Mouse (Mus musculus) forebrain, embryonic 13.5 days (tissue): ENCODE results near the gene Runx2. TPM values are rescaled to one million over a fixed set of nuclear protein-coding genes. Genes with fewer than 3 reads are reported as not detected.

Experiments used
- ATAC-seq: fragments of 200-750 bp; cut with Nextera tagmentation; 2 replicates; pipeline ENCODE4 v1.8.0; 2017
- H3K27ac ChIP-seq: fragments of 300-500 bp; sonication (generic); 2 replicates; pipeline ENCODE4 v1.5.1; 2015; ENCODE audit warnings: inconsistent platforms, mild to moderate bottlenecking, moderate library complexity
- H3K27me3 ChIP-seq: fragments of 300-500 bp; sonication (generic); 2 replicates; pipeline ENCODE4 v1.6.1; 2015; ENCODE audit warnings: mild to moderate bottlenecking, inconsistent platforms
- H3K36me3 ChIP-seq: fragments of 300-500 bp; sonication (generic); 2 replicates; pipeline ENCODE4 v1.6.1; 2015; ENCODE audit warnings: mild to moderate bottlenecking, inconsistent platforms; ENCODE audit not compliant: poor library complexity, severe bottlenecking
- H3K4me1 ChIP-seq: fragments of 300-500 bp; sonication (generic); 2 replicates; pipeline ENCODE4 v1.6.1; 2015; ENCODE audit warnings: inconsistent platforms
- H3K4me2 ChIP-seq: fragments of 300-500 bp; sonication (generic); 2 replicates; pipeline ENCODE4 v1.6.1; 2015; ENCODE audit warnings: inconsistent platforms, mild to moderate bottlenecking, moderate library complexity
- H3K4me3 ChIP-seq: fragments of 300-500 bp; sonication (generic); 2 replicates; pipeline ENCODE4 v1.5.1; 2015; ENCODE audit warnings: mild to moderate bottlenecking, inconsistent platforms
- H3K9ac ChIP-seq: fragments of 300-500 bp; sonication (generic); 2 replicates; pipeline ENCODE4 v1.6.1; 2015; ENCODE audit warnings: mild to moderate bottlenecking, inconsistent platforms
- H3K9me3 ChIP-seq: fragments of 300-500 bp; sonication (generic); replicated peaks from 2 replicates; pipeline ENCODE4 v1.6.1; 2016; ENCODE audit warnings: inconsistent platforms
- WGBS: fragments of 180-500 bp; shearing (Covaris S2); methylation state at CpG from one replicate; pipeline ENCODE4 v1.1.7; 2015; 5-methylcytosine and 5-hydroxymethylcytosine counted together
- polyA plus RNA-seq: library from polyadenylated mRNA; unstranded; fragments of >200 nt; fragmentation: Nextera tagmentation; extraction: Ambion mirVana; gene quantifications from 2 replicates; pipeline ENCODE4 v1.2.1, GENCODE M21; 2015

The Runx2 gene
- polyA plus RNA-seq, 1 experiment from 2014 or later = 0.18 TPM

GRCm38 (mm10) chr17:44649056-44649455, 165.5 kb downstream of the Runx2 start:
- H3K36me3 ChIP-seq = no peaks in the 10 kb centered on the region
- no peak for ATAC-seq
- H3K27me3 ChIP-seq = peaks cover 3% of the 10 kb centered on the region; the same call in 1 of the 2 replicates
- no peak overlapping the region for H3K27ac ChIP-seq
- H3K9me3 ChIP-seq = no peaks in the 10 kb centered on the region
- H3K4me1 ChIP-seq = peaks cover 3% of the 10 kb centered on the region; the same call in 1 of the 2 replicates
- WGBS = 25% methylated on average over 8 of the region's 8 CpGs
- no peak overlapping the region for H3K4me3 ChIP-seq
- no peak overlapping the region for H3K9ac ChIP-seq
- H3K4me2 ChIP-seq = no peak overlapping the region

DNA sequence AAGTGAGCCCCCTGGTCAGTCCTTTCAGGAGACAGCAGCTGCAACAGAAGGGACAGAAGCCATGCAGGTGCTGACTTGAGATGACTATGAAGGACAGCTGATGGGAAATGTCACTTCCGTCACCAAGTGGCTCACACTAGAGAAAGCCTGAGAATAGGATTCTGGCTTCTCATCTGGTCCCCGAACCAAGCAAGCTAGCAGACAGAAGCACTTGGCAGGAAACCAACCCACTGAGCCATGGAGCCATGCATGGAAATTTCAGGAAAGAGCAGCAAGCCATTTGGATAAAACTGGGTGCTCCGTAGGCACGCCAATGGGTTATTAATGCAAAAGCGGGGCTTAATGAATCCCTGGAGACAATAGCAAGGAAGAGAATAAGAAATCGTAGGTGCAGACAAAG, 166.7 kb downstream of the Runx2 start:
- Histone ChIP-seq H3K4me2 (no peak overlapping the region), H3K4me1 (peaks cover 3% of the 10 kb centered on the region; the same call in 1 of the 2 replicates), H3K9ac (no peak overlapping the region), H3K27me3 (peaks cover 3% of the 10 kb centered on the region; the same call in 1 of the 2 replicates), H3K27ac (no peak overlapping the region), H3K36me3 (no peaks in the 10 kb centered on the region), H3K9me3 (no peaks in the 10 kb centered on the region), H3K4me3 (no peak overlapping the region)
- WGBS = 82% methylated on average over 6 of the region's 6 CpGs
- ATAC-seq = no peak

DNA sequence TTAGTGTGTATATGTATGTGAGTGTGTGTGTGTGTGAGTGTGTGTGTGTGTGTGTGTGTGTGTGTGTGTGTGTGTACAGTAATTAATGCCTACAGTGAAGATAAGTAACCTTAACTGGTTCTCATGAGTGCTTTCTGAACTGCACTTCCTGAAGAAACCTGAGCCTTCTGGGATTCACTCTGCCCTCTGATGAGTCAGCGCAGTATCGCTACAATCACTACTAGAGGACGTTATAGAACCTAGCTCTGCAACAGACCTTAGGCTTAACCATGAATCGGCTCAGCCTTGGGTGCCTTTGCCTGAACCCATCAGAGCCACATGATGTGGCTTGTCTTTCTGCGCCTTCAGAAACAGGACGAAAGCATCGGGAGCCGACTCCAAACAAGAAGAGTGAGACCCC, 169.5 kb downstream of the Runx2 start:
- H3K4me1 ChIP-seq = peaks cover 3% of the 10 kb centered on the region; the same call in 1 of the 2 replicates
- no peaks in the 10 kb centered on the region; the same call in 1 of the 2 replicates for H3K27me3 ChIP-seq
- H3K9me3 ChIP-seq = no peaks in the 10 kb centered on the region
- no peak overlapping the region for H3K4me3 ChIP-seq
- H3K36me3 ChIP-seq = no peaks in the 10 kb centered on the region
- no peak overlapping the region for H3K27ac ChIP-seq
- ATAC-seq = no peak
- no peak overlapping the region for H3K4me2 ChIP-seq
- 93% methylated on average over 8 of the region's 8 CpGs for WGBS
- H3K9ac ChIP-seq = no peak overlapping the region

- Histone ChIP-seq H3K27ac (no peak overlapping the region), H3K9ac (no peak overlapping the region), H3K4me2 (no peak overlapping the region), H3K9me3 (no peaks in the 10 kb centered on the region), H3K27me3 (no peaks in the 10 kb centered on the region; the same call in 1 of the 2 replicates), H3K4me3 (no peak overlapping the region), H3K36me3 (no peaks in the 10 kb centered on the region), H3K4me1 (peaks cover 4% of the 10 kb centered on the region; the same call in 1 of the 2 replicates)
- ATAC-seq = no peak
- WGBS = 92% methylated on average over 6 of the region's 6 CpGs
Observed at GRCm38 (mm10) chr17:44643260-44643659, 171.3 kb downstream of the Runx2 start.

DNA sequence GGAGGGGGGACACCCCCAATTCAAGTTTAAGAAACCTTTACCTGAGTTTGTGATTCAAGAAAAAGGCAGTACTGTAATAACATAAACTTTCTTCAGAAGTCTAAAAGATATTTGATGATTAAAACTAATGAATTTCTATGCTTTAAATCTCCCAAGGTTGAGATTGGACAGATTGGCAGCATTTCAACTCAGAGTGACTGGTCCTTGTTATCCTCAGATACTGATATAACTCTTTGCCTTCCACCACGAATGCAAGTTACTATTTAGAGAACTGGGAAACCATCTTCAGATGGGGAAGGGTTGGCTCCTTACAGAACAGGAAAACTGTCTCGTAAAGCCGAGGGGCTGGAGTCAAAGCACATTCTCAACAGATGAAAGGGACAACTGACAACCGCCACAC, 172.5 kb downstream of the Runx2 start:
- Histone ChIP-seq H3K4me1 (peaks cover 11% of the 10 kb centered on the region; the same call in 1 of the 2 replicates), H3K27ac (no peak overlapping the region), H3K4me2 (no peak overlapping the region), H3K9ac (no peak overlapping the region), H3K9me3 (no peaks in the 10 kb centered on the region), H3K4me3 (no peak overlapping the region), H3K27me3 (no peaks in the 10 kb centered on the region), H3K36me3 (no peaks in the 10 kb centered on the region)
- WGBS = 76% methylated on average over 4 of the region's 4 CpGs
- ATAC-seq = no peak

- Histone ChIP-seq H3K27ac (no peak overlapping the region), H3K27me3 (no peaks in the 10 kb centered on the region), H3K36me3 (no peaks in the 10 kb centered on the region), H3K9me3 (no peaks in the 10 kb centered on the region), H3K4me3 (no peak overlapping the region), H3K4me1 (peaks cover 12% of the 10 kb centered on the region; the same call in 1 of the 2 replicates), H3K9ac (no peak overlapping the region), H3K4me2 (no peak overlapping the region)
- ATAC-seq = no peak
- WGBS = 84% methylated on average over 3 of the region's 3 CpGs
Observed at GRCm38 (mm10) chr17:44640910-44641309, 173.7 kb downstream of the Runx2 start.

DNA sequence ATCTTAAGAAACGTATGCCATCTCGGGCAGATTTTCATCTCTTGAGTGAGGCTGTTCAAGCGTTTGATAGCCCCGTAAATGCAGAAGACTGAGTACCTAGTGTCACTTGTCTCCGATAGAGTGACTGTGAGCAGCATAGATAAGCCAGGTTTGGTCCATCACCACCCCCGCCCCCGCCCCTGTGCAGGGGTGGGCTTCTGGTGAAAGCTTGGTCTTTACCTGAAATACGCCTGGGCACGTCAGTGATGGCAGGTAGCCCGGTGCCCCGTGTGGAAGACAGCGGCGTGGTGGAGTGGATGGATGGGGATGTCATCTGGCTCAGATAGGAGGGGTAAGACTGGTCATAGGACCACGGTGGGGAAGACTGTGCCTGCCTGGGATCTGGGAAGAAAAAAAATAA, 175.2 kb downstream of the Runx2 start:
- peaks cover 13% of the 10 kb centered on the region; the same call in 1 of the 2 replicates for H3K4me1 ChIP-seq
- H3K27ac ChIP-seq = no peak overlapping the region
- WGBS = 94% methylated on average over 14 of the region's 14 CpGs
- no peaks in the 10 kb centered on the region for H3K27me3 ChIP-seq
- no peak overlapping the region for H3K4me2 ChIP-seq
- no peak overlapping the region for H3K4me3 ChIP-seq
- H3K36me3 ChIP-seq = no peaks in the 10 kb centered on the region
- no peak overlapping the region for H3K9ac ChIP-seq
- no peaks in the 10 kb centered on the region for H3K9me3 ChIP-seq
- ATAC-seq = no peak

- peak; percentile 45; the same call in 1 of the 2 replicates for ATAC-seq
- H3K9ac ChIP-seq = no peak overlapping the region
- no peaks in the 10 kb centered on the region for H3K36me3 ChIP-seq
- no peaks in the 10 kb centered on the region for H3K9me3 ChIP-seq
- WGBS = 61% methylated on average over 10 of the region's 10 CpGs
- H3K4me2 ChIP-seq = no peak overlapping the region
- H3K27ac ChIP-seq = no peak overlapping the region
- H3K27me3 ChIP-seq = no peaks in the 10 kb centered on the region
- H3K4me1 ChIP-seq = peaks cover 16% of the 10 kb centered on the region; the same call in 1 of the 2 replicates
- no peak overlapping the region for H3K4me3 ChIP-seq
Observed at GRCm38 (mm10) chr17:44637181-44637880, 177.3 kb downstream of the Runx2 start.

DNA sequence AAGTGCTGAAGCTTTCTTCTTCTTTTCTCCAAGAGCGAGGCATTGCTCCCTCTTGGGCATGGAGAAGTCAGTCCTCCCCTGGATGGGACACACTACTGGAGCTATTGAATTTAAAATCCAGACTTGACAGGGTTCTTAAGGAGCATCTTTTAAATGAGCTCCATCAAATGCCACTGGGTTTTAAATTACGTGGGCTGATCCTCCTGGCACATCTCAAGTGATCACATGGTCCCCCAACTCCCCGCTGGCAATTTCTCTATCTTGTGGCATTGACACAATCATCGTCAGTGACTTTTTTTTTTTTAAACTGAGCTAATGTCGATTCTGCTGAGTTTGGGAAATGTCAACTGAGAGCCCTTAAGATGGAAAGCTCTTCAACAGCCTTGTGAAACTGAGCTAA, 180.1 kb downstream of the Runx2 start:
- WGBS = 71% methylated on average over 5 of the region's 5 CpGs
- no peak overlapping the region for H3K9ac ChIP-seq
- H3K4me1 ChIP-seq = peaks cover 16% of the 10 kb centered on the region; the same call in 1 of the 2 replicates
- no peak overlapping the region for H3K4me2 ChIP-seq
- no peaks in the 10 kb centered on the region for H3K36me3 ChIP-seq
- ATAC-seq = no peak
- H3K27ac ChIP-seq = no peak overlapping the region
- H3K4me3 ChIP-seq = no peak overlapping the region
- H3K27me3 ChIP-seq = no peaks in the 10 kb centered on the region
- H3K9me3 ChIP-seq = no peaks in the 10 kb centered on the region

GRCm38 (mm10) chr17:44633607-44634415, 180.8 kb downstream of the Runx2 start:
- no peak for ATAC-seq
- no peaks in the 10 kb centered on the region for H3K9me3 ChIP-seq
- H3K9ac ChIP-seq = no peak overlapping the region
- peaks cover 16% of the 10 kb centered on the region; the same call in 1 of the 2 replicates for H3K4me1 ChIP-seq
- 68% methylated on average over 14 of the region's 14 CpGs for WGBS
- H3K36me3 ChIP-seq = no peaks in the 10 kb centered on the region
- H3K4me2 ChIP-seq = no peak overlapping the region
- H3K4me3 ChIP-seq = no peak overlapping the region
- no peaks in the 10 kb centered on the region for H3K27me3 ChIP-seq
- no peak overlapping the region for H3K27ac ChIP-seq

DNA sequence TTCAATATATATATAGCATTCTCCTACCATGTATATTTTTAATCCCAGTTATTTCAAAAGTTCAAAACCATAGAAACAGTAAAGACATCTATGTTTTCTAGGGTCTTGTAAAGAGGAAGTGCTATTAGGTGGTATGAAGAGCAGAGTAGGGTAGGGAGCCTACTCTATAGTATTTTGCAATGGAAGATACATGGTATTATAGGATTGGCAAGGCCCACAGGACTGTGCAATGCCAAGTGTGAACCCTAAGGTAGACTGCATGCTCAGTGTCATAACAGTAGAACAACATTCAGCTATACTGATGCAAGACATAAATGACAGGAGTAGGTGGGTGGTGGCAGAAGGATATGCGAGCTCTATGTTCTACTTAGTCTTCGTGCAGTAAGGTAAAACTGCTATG, 181.7 kb downstream of the Runx2 start:
- Histone ChIP-seq H3K4me2 (no peak overlapping the region), H3K4me3 (no peak overlapping the region), H3K27ac (no peak overlapping the region), H3K36me3 (no peaks in the 10 kb centered on the region), H3K4me1 (peaks cover 10% of the 10 kb centered on the region; the same call in 1 of the 2 replicates), H3K9ac (no peak overlapping the region), H3K9me3 (no peaks in the 10 kb centered on the region), H3K27me3 (no peaks in the 10 kb centered on the region)
- ATAC-seq = no peak
- 100% methylated on average over 2 of the region's 2 CpGs for WGBS

DNA sequence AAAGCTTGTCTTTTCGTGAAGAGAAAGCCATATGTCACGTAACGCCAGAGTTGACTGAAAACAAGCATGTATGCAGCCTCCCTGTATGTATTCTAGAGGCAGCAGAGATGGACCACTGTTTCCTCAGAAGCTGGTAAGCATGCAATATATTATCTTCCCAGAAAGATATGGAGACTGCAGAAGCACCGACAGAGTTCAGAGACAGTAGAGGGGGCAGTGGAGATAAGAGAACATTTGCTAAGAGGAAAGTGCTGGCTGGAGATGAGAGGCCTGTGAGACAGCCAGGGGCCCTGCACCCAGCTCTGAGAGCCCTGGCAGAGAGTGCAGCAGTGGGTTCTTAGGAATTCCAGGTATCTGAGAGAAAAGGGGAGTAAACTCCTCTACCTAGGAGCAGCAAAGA, 182.3 kb downstream of the Runx2 start:
- no peak overlapping the region for H3K4me2 ChIP-seq
- no peak overlapping the region for H3K9ac ChIP-seq
- no peaks in the 10 kb centered on the region for H3K9me3 ChIP-seq
- 85% methylated on average over 4 of the region's 4 CpGs for WGBS
- no peak overlapping the region for H3K4me3 ChIP-seq
- H3K36me3 ChIP-seq = no peaks in the 10 kb centered on the region
- no peak overlapping the region for H3K27ac ChIP-seq
- ATAC-seq = no peak
- no peaks in the 10 kb centered on the region for H3K27me3 ChIP-seq
- H3K4me1 ChIP-seq = peaks cover 7% of the 10 kb centered on the region; the same call in 1 of the 2 replicates
